9 mouse cellular contexts compared by ENCODE assay signal in genomic region chr4:133519369-133519665, GRCm38 (mm10). TPM values are rescaled to one million over a fixed set of nuclear protein-coding genes. Genes with fewer than 3 reads are reported as not detected.
DNase-seq lines count a peak whose midpoint lies in the region; ATAC-seq and TF ChIP-seq lines count a peak whose summit lies in the region.
"Had no signal": no experiment of that assay in that cellular context is flagged by ENCODE, and none has a peak within 500 bp of the region (broad histone marks: within the 10 kb centered on the region; RNA-seq: fewer than 3 reads in every experiment).

No protein-coding gene starts in this region.

- no peak overlapping the region for H3K27ac ChIP-seq in embryonic facial prominence, embryonic 14.5 days (replicated peaks; ENCODE audit: low read depth, low read length)
- H3K27ac ChIP-seq in intestine, embryonic 16.5 days (ENCODE audit: low read length), result peak overlapping the region; percentile 90
- H3K27ac ChIP-seq in midbrain, postnatal 0 days (ENCODE audit: low read depth, low read length), result no peak overlapping the region
- no peak overlapping the region for H3K27ac ChIP-seq in cerebellum, adult 2 months (ENCODE audit: insufficient read depth, low read length)

- TF ChIP-seq CTCF in lung, adult 2 months (IDR thresholded peaks at IDR 0.05; ENCODE audit: insufficient read depth, low read length), result no peak
- no peak for TF ChIP-seq CTCF in midbrain, postnatal 0 days (IDR thresholded peaks at IDR 0.05)
- TF ChIP-seq CTCF in cerebellum, adult 2 months (IDR thresholded peaks at IDR 0.05; ENCODE audit: borderline replicate concordance, insufficient read depth, low read depth, low read length), result no peak

- peaks cover 34% of the 10 kb centered on the region for H3K27me3 ChIP-seq in embryonic facial prominence, embryonic 14.5 days (replicated peaks; ENCODE audit: control insufficient read depth, insufficient read depth, low read length)
- peaks cover 21% of the 10 kb centered on the region for H3K27me3 ChIP-seq in intestine, embryonic 16.5 days (replicated peaks; ENCODE audit: control insufficient read depth, insufficient read depth, low read length)
- H3K27me3 ChIP-seq in midbrain, postnatal 0 days (ENCODE audit: insufficient read depth, low read length), result peaks cover 38% of the 10 kb centered on the region
- peaks cover 3% of the 10 kb centered on the region; the same call in 1 of the 2 replicates for H3K27me3 ChIP-seq in cerebellum, adult 2 months (ENCODE audit: control insufficient read depth, insufficient read depth, low read length)

- no peaks in the 10 kb centered on the region for H3K9me3 ChIP-seq in embryonic facial prominence, embryonic 14.5 days (ENCODE audit: control insufficient read depth, low read length)
- H3K9me3 ChIP-seq in intestine, embryonic 16.5 days (ENCODE audit: control insufficient read depth, low read length), result no peaks in the 10 kb centered on the region
- H3K9me3 ChIP-seq in midbrain, postnatal 0 days (ENCODE audit: low read length), result no peaks in the 10 kb centered on the region

- peak overlapping the region; percentile 70 for H3K9ac ChIP-seq in embryonic facial prominence, embryonic 14.5 days (ENCODE audit: low read depth, low read length)
- peak overlapping the region; percentile 79 for H3K9ac ChIP-seq in intestine, embryonic 16.5 days (ENCODE audit: low read depth, low read length)
- H3K9ac ChIP-seq in midbrain, postnatal 0 days (replicated peaks; ENCODE audit: low read length, poor library complexity, severe bottlenecking), result 0 out of 2 replicates have a peak overlapping the region, but pooled peaks have one; percentile 5

- WGBS in lung, adult 2 months, result 9% methylated on average over 25 of the region's 25 CpGs
- WGBS in embryonic facial prominence, embryonic 14.5 days, result 12% methylated on average over 8 of the region's 25 CpGs
- WGBS in intestine, embryonic 16.5 days, result 4% methylated on average over 25 of the region's 25 CpGs
- WGBS in midbrain, postnatal 0 days, result 6% methylated on average over 23 of the region's 25 CpGs
- 5% methylated on average over 25 of the region's 25 CpGs for WGBS in cerebellum, adult 2 months

- no peaks in the 10 kb centered on the region for H3K36me3 ChIP-seq in embryonic facial prominence, embryonic 14.5 days (ENCODE audit: control insufficient read depth, insufficient read depth, low read length)
- H3K36me3 ChIP-seq in intestine, embryonic 16.5 days (ENCODE audit: control insufficient read depth, insufficient read depth, low read length), result no peaks in the 10 kb centered on the region
- H3K36me3 ChIP-seq in midbrain, postnatal 0 days (ENCODE audit: insufficient read depth, low read length), result no peaks in the 10 kb centered on the region

- no peaks in the 10 kb centered on the region for H3K4me1 ChIP-seq in lung, adult 2 months (ENCODE audit: control insufficient read depth, insufficient read depth, low read length)
- no peaks in the 10 kb centered on the region for H3K4me1 ChIP-seq in embryonic facial prominence, embryonic 14.5 days (ENCODE audit: control insufficient read depth, insufficient read depth, low read length)
- H3K4me1 ChIP-seq in intestine, embryonic 16.5 days (ENCODE audit: control insufficient read depth, insufficient read depth, low read length), result peaks cover 4% of the 10 kb centered on the region; the same call in 1 of the 2 replicates
- no peaks in the 10 kb centered on the region for H3K4me1 ChIP-seq in midbrain, postnatal 0 days (ENCODE audit: insufficient read depth, low read length)
- no peaks in the 10 kb centered on the region for H3K4me1 ChIP-seq in cerebellum, adult 2 months (ENCODE audit: control insufficient read depth, insufficient read depth, low read length)

- ATAC-seq in embryonic facial prominence, embryonic 14.5 days (ENCODE audit: low read depth), result peak; percentile 70
- ATAC-seq in intestine, embryonic 16.5 days, result peak; percentile 65; the same call in 1 of the 2 replicates
- no peak for ATAC-seq in midbrain, postnatal 0 days (ENCODE audit: low FRiP score)
- ATAC-seq in frontal cortex, adult (ENCODE audit: low TSS enrichment), result no peak

- no peak for TF ChIP-seq POLR2A in lung, adult 2 months (IDR thresholded peaks at IDR 0.05; ENCODE audit: borderline replicate concordance, extremely low read depth, low read depth, low read length)
- no peak for TF ChIP-seq POLR2A in cerebellum, adult 2 months (IDR thresholded peaks at IDR 0.05; ENCODE audit: borderline replicate concordance, insufficient read depth, low read length)

- H3K4me3 ChIP-seq in lung, adult 2 months (replicated peaks; ENCODE audit: extremely low read depth, low read depth, low read length), result peak overlapping the region; percentile 49
- peak overlapping the region; percentile 52 for H3K4me3 ChIP-seq in embryonic facial prominence, embryonic 14.5 days (ENCODE audit: low read depth, low read length)
- peak overlapping the region; percentile 62 for H3K4me3 ChIP-seq in intestine, embryonic 16.5 days (ENCODE audit: low read length)
- peak overlapping the region; percentile 30 for H3K4me3 ChIP-seq in midbrain, postnatal 0 days (ENCODE audit: low read depth, low read length)
- no peak overlapping the region for H3K4me3 ChIP-seq in cerebellum, adult 2 months (replicated peaks; ENCODE audit: insufficient read depth, low read depth, low read length)

- DNase-seq in lung, adult 2 months, result no peak
- DNase-seq in lung, postnatal 25 days (ENCODE audit: low spot score), result no peak
- peak; percentile 13 for DNase-seq in embryonic facial prominence, embryonic 14.5 days (ENCODE audit: low spot score)
- DNase-seq in midbrain, postnatal 0 days (ENCODE audit: low spot score), result no peak
- no peak for DNase-seq in cerebellum, adult 2 months
- no peak for DNase-seq in thymus, postnatal 14 days

- H3K4me2 ChIP-seq in embryonic facial prominence, embryonic 14.5 days (ENCODE audit: low read depth, low read length), result peak overlapping the region; percentile 58
- peak overlapping the region; percentile 51 for H3K4me2 ChIP-seq in intestine, embryonic 16.5 days (ENCODE audit: low read depth, low read length)
- peak overlapping the region; percentile 38 for H3K4me2 ChIP-seq in midbrain, postnatal 0 days (ENCODE audit: low read depth, low read length, poor library complexity, severe bottlenecking)

RNA-seq across cellular contexts. Expression of gene Kdf1, which starts 0.6 kb away (rescaled TPM):
- polyA plus RNA-seq in lung, adult 2 months (2012; rRNA removed), result 19.0 and 22.2 TPM in 2 replicates
- 11.6 and 12.6 TPM in 2 replicates for polyA plus RNA-seq in embryonic facial prominence, embryonic 14.5 days (2014; fragmentation: Nextera tagmentation; extraction: Ambion mirVana)
- polyA plus RNA-seq in intestine, embryonic 16.5 days (2015; fragmentation: Nextera tagmentation; extraction: Ambion mirVana), result 55.3 and 59.9 TPM in 2 replicates
- total RNA-seq in midbrain, postnatal 0 days (2014; rRNA removed), result 0.47 and 2.0 TPM in 2 replicates
- 0.77 and 1.2 TPM in 2 replicates for polyA plus RNA-seq in midbrain, postnatal 0 days (2015; fragmentation: Nextera tagmentation; extraction: Ambion mirVana)
- 0.10 TPM in 1 of 2 replicates, not detected in the other for polyA plus RNA-seq in cerebellum, adult 2 months (2012; rRNA removed)
- total RNA-seq: layer of hippocampus, postnatal 25 days had no signal

RNA-seq across cellular contexts. Expression of gene Trnp1, which starts 21.0 kb away (rescaled TPM):
- 3.4 and 4.5 TPM in 2 replicates for polyA plus RNA-seq in lung, adult 2 months (2012; rRNA removed)
- 9.0 TPM in 2 replicates for polyA plus RNA-seq in embryonic facial prominence, embryonic 14.5 days (2014; fragmentation: Nextera tagmentation; extraction: Ambion mirVana)
- polyA plus RNA-seq in intestine, embryonic 16.5 days (2015; fragmentation: Nextera tagmentation; extraction: Ambion mirVana), result 0.70 and 0.81 TPM in 2 replicates
- total RNA-seq in midbrain, postnatal 0 days (2014; rRNA removed), result 45.2 and 52.2 TPM in 2 replicates
- 15.2 and 17.5 TPM in 2 replicates for polyA plus RNA-seq in midbrain, postnatal 0 days (2015; fragmentation: Nextera tagmentation; extraction: Ambion mirVana)
- polyA plus RNA-seq in cerebellum, adult 2 months (2012; rRNA removed), result 153 and 162 TPM in 2 replicates

RNA-seq across cellular contexts. Expression of gene Nudc, which starts 26.5 kb away (rescaled TPM):
- polyA plus RNA-seq in lung, adult 2 months (2012; rRNA removed), result 52.4 and 60.4 TPM in 2 replicates
- 191 and 199 TPM in 2 replicates for polyA plus RNA-seq in embryonic facial prominence, embryonic 14.5 days (2014; fragmentation: Nextera tagmentation; extraction: Ambion mirVana)
- polyA plus RNA-seq in intestine, embryonic 16.5 days (2015; fragmentation: Nextera tagmentation; extraction: Ambion mirVana), result 214 and 228 TPM in 2 replicates
- 94.8 and 109 TPM in 2 replicates for total RNA-seq in midbrain, postnatal 0 days (2014; rRNA removed)
- 227 and 262 TPM in 2 replicates for polyA plus RNA-seq in midbrain, postnatal 0 days (2015; fragmentation: Nextera tagmentation; extraction: Ambion mirVana)
- polyA plus RNA-seq in cerebellum, adult 2 months (2012; rRNA removed), result 197 and 231 TPM in 2 replicates

RNA-seq across cellular contexts. Expression of gene Nr0b2, which starts 33.9 kb away (rescaled TPM):
- polyA plus RNA-seq in lung, adult 2 months (2012; rRNA removed), result 0.36 and 0.54 TPM in 2 replicates
- not detected in 2 replicates for polyA plus RNA-seq in embryonic facial prominence, embryonic 14.5 days (2014; fragmentation: Nextera tagmentation; extraction: Ambion mirVana)
- 9.2 and 10.3 TPM in 2 replicates for polyA plus RNA-seq in intestine, embryonic 16.5 days (2015; fragmentation: Nextera tagmentation; extraction: Ambion mirVana)
- not detected in 2 replicates for total RNA-seq in midbrain, postnatal 0 days (2014; rRNA removed)
- not detected in 2 replicates for polyA plus RNA-seq in midbrain, postnatal 0 days (2015; fragmentation: Nextera tagmentation; extraction: Ambion mirVana)
- 2.1 and 2.6 TPM in 2 replicates for polyA plus RNA-seq in cerebellum, adult 2 months (2012; rRNA removed)
- total RNA-seq: layer of hippocampus, postnatal 25 days had no signal

RNA-seq across cellular contexts. Expression of gene Tent5b, which starts 39.4 kb away (rescaled TPM):
- polyA plus RNA-seq in lung, adult 2 months (2012; rRNA removed), result 21.3 and 23.1 TPM in 2 replicates
- polyA plus RNA-seq in embryonic facial prominence, embryonic 14.5 days (2014; fragmentation: Nextera tagmentation; extraction: Ambion mirVana), result 1.4 and 2.8 TPM in 2 replicates
- polyA plus RNA-seq in intestine, embryonic 16.5 days (2015; fragmentation: Nextera tagmentation; extraction: Ambion mirVana), result 0.66 and 0.73 TPM in 2 replicates
- total RNA-seq in midbrain, postnatal 0 days (2014; rRNA removed), result 0.77 and 1.2 TPM in 2 replicates
- 0.27 and 0.49 TPM in 2 replicates for polyA plus RNA-seq in midbrain, postnatal 0 days (2015; fragmentation: Nextera tagmentation; extraction: Ambion mirVana)
- 0.21 and 0.26 TPM in 2 replicates for polyA plus RNA-seq in cerebellum, adult 2 months (2012; rRNA removed)
- total RNA-seq: layer of hippocampus, postnatal 25 days had no signal

Comparison
In these comparisons a context has a peak if more than half of its experiments do, and no peak if none do; other contexts are left out.
1. ATAC-seq: peak in embryonic facial prominence, embryonic 14.5 days (single experiment) and intestine, embryonic 16.5 days (single experiment); none in midbrain, postnatal 0 days (single experiment) and frontal cortex, adult (single experiment).
2. H3K9ac ChIP-seq: peak in every context shown above with its lines; median percentile 79 in intestine, embryonic 16.5 days; 70 in embryonic facial prominence, embryonic 14.5 days; 5 in midbrain, postnatal 0 days.
3. Peak in every context shown above with its lines, with median percentiles within 50 percentile points of each other: H3K4me2 ChIP-seq.